Mouse (Mus musculus): ENCODE measurements around the gene U90926. TPM values are rescaled to one million over a fixed set of nuclear protein-coding genes. Genes with fewer than 3 reads are reported as not detected.

Gene U90926
- polyA plus RNA-seq, 2 experiments: not detected

- H3K4me2 ChIP-seq (replicated peaks; ENCODE audit: low read depth, low read length, severe bottlenecking): no peak overlapping the region
- no peak for TF ChIP-seq POLR2A (IDR thresholded peaks at IDR 0.05; ENCODE audit: borderline replicate concordance, extremely low read depth, insufficient read depth, insufficient read length)
- no peaks in the 10 kb centered on the region for H3K4me1 ChIP-seq (ENCODE audit: control insufficient read depth, insufficient read depth, low read length)
- H3K27ac ChIP-seq (replicated peaks; ENCODE audit: low read depth, low read length): no peak overlapping the region
- no peak overlapping the region for H3K4me3 ChIP-seq (replicated peaks; ENCODE audit: low read length)
- H3K9ac ChIP-seq (ENCODE audit: low read depth, low read length, severe bottlenecking): no peak overlapping the region
- no peaks in the 10 kb centered on the region for H3K27me3 ChIP-seq (ENCODE audit: control insufficient read depth, insufficient read depth, low read length)
- 98% methylated on average over 7 of the region's 7 CpGs for WGBS
- peaks cover 77% of the 10 kb centered on the region for H3K36me3 ChIP-seq (ENCODE audit: control insufficient read depth, insufficient read depth, low read length)
- ATAC-seq (ENCODE audit: low FRiP score, low read depth): no peak
- no peak for DNase-seq (ENCODE audit: low spot score)
- no peaks in the 10 kb centered on the region for H3K9me3 ChIP-seq (ENCODE audit: control insufficient read depth, low read length)
Measured at GRCm38 (mm10) chr5:92188881-92189483, 26.2 kb downstream of the U90926 start.

- 87% methylated on average over 8 of the region's 8 CpGs for WGBS
Measured at GRCm38 (mm10) chr5:92183071-92183830, 32.0 kb downstream of the U90926 start.

GRCm38 (mm10) chr5:92165976-92166375 is 49.2 kb downstream of the U90926 start:
- WGBS: 82% methylated on average over 6 of the region's 6 CpGs

More at GRCm38 (mm10) chr5:92183071-92183830, 32.0 kb downstream of the U90926 start:
- Histone ChIP-seq H3K27me3 (ENCODE audit: control insufficient read depth, insufficient read depth, low read length) (no peaks in the 10 kb centered on the region), H3K4me2 (replicated peaks; ENCODE audit: low read depth, low read length, severe bottlenecking) (no peak overlapping the region), H3K27ac (replicated peaks; ENCODE audit: low read depth, low read length) (no peak overlapping the region), H3K4me3 (replicated peaks; ENCODE audit: low read length) (no peak overlapping the region), H3K4me1 (ENCODE audit: control insufficient read depth, insufficient read depth, low read length) (no peaks in the 10 kb centered on the region), H3K9ac (ENCODE audit: low read depth, low read length, severe bottlenecking) (no peak overlapping the region), H3K9me3 (ENCODE audit: control insufficient read depth, low read length) (no peaks in the 10 kb centered on the region), H3K36me3 (ENCODE audit: control insufficient read depth, insufficient read depth, low read length) (peaks cover 75% of the 10 kb centered on the region)
- ATAC-seq (ENCODE audit: low FRiP score, low read depth) (no peak), DNase-seq (ENCODE audit: low spot score) (no peak)
- TF ChIP-seq POLR2A (IDR thresholded peaks at IDR 0.05; ENCODE audit: borderline replicate concordance, extremely low read depth, insufficient read depth, insufficient read length): no peak

More at GRCm38 (mm10) chr5:92165976-92166375, 49.2 kb downstream of the U90926 start:
- Histone ChIP-seq H3K4me1 (ENCODE audit: control insufficient read depth, insufficient read depth, low read length) (no peaks in the 10 kb centered on the region), H3K9ac (ENCODE audit: low read depth, low read length, severe bottlenecking) (no peak overlapping the region), H3K36me3 (ENCODE audit: control insufficient read depth, insufficient read depth, low read length) (peaks cover 49% of the 10 kb centered on the region), H3K27me3 (ENCODE audit: control insufficient read depth, insufficient read depth, low read length) (no peaks in the 10 kb centered on the region), H3K9me3 (ENCODE audit: control insufficient read depth, low read length) (no peaks in the 10 kb centered on the region), H3K27ac (replicated peaks; ENCODE audit: low read depth, low read length) (no peak overlapping the region), H3K4me2 (replicated peaks; ENCODE audit: low read depth, low read length, severe bottlenecking) (no peak overlapping the region), H3K4me3 (replicated peaks; ENCODE audit: low read length) (no peak overlapping the region)
- no peak for ATAC-seq (ENCODE audit: low FRiP score, low read depth)
- no peak for TF ChIP-seq POLR2A (IDR thresholded peaks at IDR 0.05; ENCODE audit: borderline replicate concordance, extremely low read depth, insufficient read depth, insufficient read length)
- DNase-seq (ENCODE audit: low spot score): no peak

Other genes with a start within 250 kb of the U90926 start
- gene Odaph, start 227.9 kb downstream of the U90926 start, polyA plus RNA-seq (2012; rRNA removed): not detected in 2 replicates
- gene Odaph, start 227.9 kb downstream of the U90926 start, polyA plus RNA-seq (2014; fragmentation: Nextera tagmentation; extraction: Ambion mirVana): not detected in 2 replicates
- gene Cdkl2, start 171.5 kb downstream of the U90926 start, polyA plus RNA-seq (2012; rRNA removed): 0.56 and 0.67 TPM in 2 replicates
- gene Cdkl2, start 171.5 kb downstream of the U90926 start, polyA plus RNA-seq (2014; fragmentation: Nextera tagmentation; extraction: Ambion mirVana): 1.1 and 1.4 TPM in 2 replicates
- 54.0 and 62.3 TPM in 2 replicates for gene G3bp2, start 131.7 kb downstream of the U90926 start, polyA plus RNA-seq (2012; rRNA removed)
- 145 and 147 TPM in 2 replicates for gene G3bp2, start 131.7 kb downstream of the U90926 start, polyA plus RNA-seq (2014; fragmentation: Nextera tagmentation; extraction: Ambion mirVana)
- gene Uso1, start 77.5 kb downstream of the U90926 start, polyA plus RNA-seq (2012; rRNA removed): 42.9 and 54.6 TPM in 2 replicates
- 42.0 and 43.0 TPM in 2 replicates for gene Uso1, start 77.5 kb downstream of the U90926 start, polyA plus RNA-seq (2014; fragmentation: Nextera tagmentation; extraction: Ambion mirVana)
- gene Ppef2, start 40.9 kb upstream of the U90926 start, polyA plus RNA-seq (2012; rRNA removed): 0.82 and 0.94 TPM in 2 replicates
- not detected in 2 replicates for gene Ppef2, start 40.9 kb upstream of the U90926 start, polyA plus RNA-seq (2014; fragmentation: Nextera tagmentation; extraction: Ambion mirVana)
- 19.0 and 19.7 TPM in 2 replicates for gene Naaa, start 62.8 kb upstream of the U90926 start, polyA plus RNA-seq (2012; rRNA removed)
- gene Naaa, start 62.8 kb upstream of the U90926 start, polyA plus RNA-seq (2014; fragmentation: Nextera tagmentation; extraction: Ambion mirVana): 16.9 and 17.5 TPM in 2 replicates
- 26.9 and 27.6 TPM in 2 replicates for gene Sdad1, start 95.1 kb upstream of the U90926 start, polyA plus RNA-seq (2012; rRNA removed)
- 40.3 and 44.2 TPM in 2 replicates for gene Sdad1, start 95.1 kb upstream of the U90926 start, polyA plus RNA-seq (2014; fragmentation: Nextera tagmentation; extraction: Ambion mirVana)
- 1.1 and 4.1 TPM in 2 replicates for gene Cxcl9, start 112.7 kb upstream of the U90926 start, polyA plus RNA-seq (2012; rRNA removed)
- 0.35 and 0.94 TPM in 2 replicates for gene Cxcl9, start 112.7 kb upstream of the U90926 start, polyA plus RNA-seq (2014; fragmentation: Nextera tagmentation; extraction: Ambion mirVana)
- 5.9 and 9.6 TPM in 2 replicates for gene Art3, start 116.4 kb upstream of the U90926 start, polyA plus RNA-seq (2012; rRNA removed)
- 6.8 and 7.7 TPM in 2 replicates for gene Art3, start 116.4 kb upstream of the U90926 start, polyA plus RNA-seq (2014; fragmentation: Nextera tagmentation; extraction: Ambion mirVana)
- gene Cxcl10, start 133.5 kb upstream of the U90926 start, polyA plus RNA-seq (2012; rRNA removed): 1.0 and 1.4 TPM in 2 replicates
- gene Cxcl10, start 133.5 kb upstream of the U90926 start, polyA plus RNA-seq (2014; fragmentation: Nextera tagmentation; extraction: Ambion mirVana): 0.51 and 0.98 TPM in 2 replicates
- 45.3 and 48.6 TPM in 2 replicates for gene Nup54, start 219.8 kb upstream of the U90926 start, polyA plus RNA-seq (2012; rRNA removed)
- 43.6 and 46.6 TPM in 2 replicates for gene Nup54, start 219.8 kb upstream of the U90926 start, polyA plus RNA-seq (2014; fragmentation: Nextera tagmentation; extraction: Ambion mirVana)